In genomic region chr12:53695324-53695723, GRCm38 (mm10) we compare ENCODE assay signal across 15 mouse cellular contexts.
"Had no signal": no experiment of that assay in that cellular context is flagged by ENCODE, and none has a peak within 500 bp of the region (broad histone marks: within the 10 kb centered on the region; RNA-seq: fewer than 3 reads in every experiment).

No protein-coding gene starts in this region.

- DNase-seq: retina, postnatal 1 day; right cerebral cortex, adult 18-20 months; right cerebral cortex, postnatal 14 days; right cerebral cortex, postnatal 25 days; right cerebral cortex, postnatal 4 days; spleen, adult 18-20 months; thymus, adult 18-20 months; thymus, adult 2 months; thymus, postnatal 14 days; thymus, postnatal 25 days; thymus, postnatal 36 days; thymus, postnatal 4 days had no signal

- H3K4me3 ChIP-seq: neural tube, embryonic 15.5 days; stomach, embryonic 15.5 days had no signal

- H3K36me3 ChIP-seq: neural tube, embryonic 15.5 days; stomach, embryonic 15.5 days had no signal

- H3K9me3 ChIP-seq: neural tube, embryonic 15.5 days; stomach, embryonic 15.5 days had no signal

- H3K9ac ChIP-seq: neural tube, embryonic 15.5 days; stomach, embryonic 15.5 days had no signal

- H3K4me1 ChIP-seq: neural tube, embryonic 15.5 days; stomach, embryonic 15.5 days had no signal

- H3K27me3 ChIP-seq: neural tube, embryonic 15.5 days; stomach, embryonic 15.5 days had no signal

- H3K27ac ChIP-seq: neural tube, embryonic 15.5 days; stomach, embryonic 15.5 days; stomach, postnatal 0 days had no signal

- H3K4me2 ChIP-seq: neural tube, embryonic 15.5 days; stomach, embryonic 15.5 days had no signal
